Mouse (Mus musculus): ENCODE results near the gene Ip6k1.

- TF ChIP-seq HCFC1 (IDR thresholded peaks at IDR 0.05; ENCODE audit: low read depth, low read length) (no peak), CTCF (IDR thresholded peaks at IDR 0.05 in 2 of 3, conservative IDR thresholded peaks at IDR 0.05 in 1 of 3; ENCODE audit: control insufficient read depth in 1 of 3, insufficient read depth in 1 of 3, low read depth in 2 of 3, low read length in 3 of 3, poor library complexity in 1 of 3, severe bottlenecking in 1 of 3) (peak; percentile 82 to 99 (median 95)), POLR2AphosphoS2 (IDR thresholded peaks at IDR 0.05; ENCODE audit: low read length) (no peak), MYB (IDR thresholded peaks at IDR 0.05; ENCODE audit: low read depth, low read length) (no peak), EP300 (IDR thresholded peaks at IDR 0.05; ENCODE audit: low read depth in 1 of 2, low read length in 2 of 2) (no peak), USF1 (IDR thresholded peaks at IDR 0.05; ENCODE audit: low read depth, low read length) (no peak), UBTF (IDR thresholded peaks at IDR 0.05; ENCODE audit: borderline replicate concordance, insufficient read depth, low read depth, low read length) (no peak), ELF1 (IDR thresholded peaks at IDR 0.05; ENCODE audit: low read depth, low read length) (no peak)
Observed at GRCm38 (mm10) chr9:108067900-108068299, 65.6 kb downstream of the Ip6k1 start.

Data from MEL (cell line).